Mouse (Mus musculus) frontal cortex, postnatal 25 days (tissue): Measurements from ENCODE around the gene Gm3727.
"Not testable (repeated sequence)": the region's sequence is repeated elsewhere in the genome, so short reads cannot be mapped to it uniquely, and the experiment has no call there.

Experiments used
- DNase-seq, 2 experiments: peaks; one replicate each; pipeline ENCODE4 v3.0.0; 2022; ENCODE audit warnings: low spot score in 2 of 2

Gene Gm3727

GRCm38 (mm10) chr14:7264614-7265013 is at the start of gene Gm3727:
Gm3727 (minus strand) TSS chr14:7264714.
- not testable (repeated sequence) for DNase-seq

GRCm38 (mm10) chr14:7243498-7243897 is 21.0 kb downstream of the Gm3727 start:
- DNase-seq, result not testable (repeated sequence)
